Comparison of ENCODE assay signal across 9 mouse cellular contexts in genomic region chr11:60250971-60251643, GRCm38 (mm10). TPM values are rescaled to one million over a fixed set of nuclear protein-coding genes. Genes with fewer than 3 reads are reported as not detected.
A peak's percentile ranks its signal among the peaks of the same experiment; 100 is the strongest.
DNase-seq lines count a peak whose midpoint lies in the region; ATAC-seq lines count a peak whose summit lies in the region.
"Had no signal": no experiment of that assay in that cellular context is flagged by ENCODE, and none has a peak within 500 bp of the region (broad histone marks: within the 10 kb centered on the region; RNA-seq: fewer than 3 reads in every experiment).

No protein-coding gene starts in this region.

- no peak overlapping the region for H3K4me2 ChIP-seq in embryonic facial prominence, embryonic 14.5 days (ENCODE audit: low read depth, low read length)
- H3K4me2 ChIP-seq: heart, embryonic 15.5 days had no signal

- H3K27me3 ChIP-seq in embryonic facial prominence, embryonic 14.5 days (replicated peaks; ENCODE audit: control insufficient read depth, insufficient read depth, low read length), result no peaks in the 10 kb centered on the region
- H3K27me3 ChIP-seq: heart, embryonic 15.5 days had no signal

- H3K9me3 ChIP-seq in embryonic facial prominence, embryonic 14.5 days (ENCODE audit: control insufficient read depth, low read length), result no peaks in the 10 kb centered on the region
- H3K9me3 ChIP-seq: heart, embryonic 15.5 days had no signal

- H3K9ac ChIP-seq in embryonic facial prominence, embryonic 14.5 days (ENCODE audit: low read depth, low read length), result no peak overlapping the region
- H3K9ac ChIP-seq: heart, embryonic 15.5 days had no signal

- H3K27ac ChIP-seq in embryonic facial prominence, embryonic 14.5 days (replicated peaks; ENCODE audit: low read depth, low read length), result no peak overlapping the region
- H3K27ac ChIP-seq: heart, embryonic 15.5 days had no signal

- 59% methylated on average over 6 of the region's 6 CpGs for WGBS in embryonic facial prominence, embryonic 14.5 days

- H3K36me3 ChIP-seq in embryonic facial prominence, embryonic 14.5 days (ENCODE audit: control insufficient read depth, insufficient read depth, low read length), result peaks cover 28% of the 10 kb centered on the region

- peak; percentile 69 for DNase-seq in CD4-positive, CD25-positive, alpha-beta regulatory T cell, adult 2 months (ENCODE audit: low read depth, low spot score)
- peak; percentile 58 for DNase-seq in urinary bladder, postnatal 14 days (ENCODE audit: low spot score)
- DNase-seq in urinary bladder, postnatal 4 days (ENCODE audit: low spot score in 2 of 2), result no peak
- peak; percentile 58 for DNase-seq in embryonic facial prominence, embryonic 14.5 days (ENCODE audit: low spot score)
- DNase-seq in kidney, adult 9 months, result peak; percentile 69
- peak; percentile 83 for DNase-seq in lung, postnatal 10 days
- DNase-seq in thymus, adult 18-20 months, result peak; percentile 48 to 70

- no peak overlapping the region for H3K4me3 ChIP-seq in embryonic facial prominence, embryonic 14.5 days (ENCODE audit: low read depth, low read length)
- H3K4me3 ChIP-seq: heart, embryonic 15.5 days had no signal

- no peak for ATAC-seq in CD4-positive, CD25-positive, alpha-beta regulatory T cell, adult 4 months
- no peak for ATAC-seq in embryonic facial prominence, embryonic 14.5 days (ENCODE audit: low read depth)

- peaks cover 7% of the 10 kb centered on the region for H3K4me1 ChIP-seq in embryonic facial prominence, embryonic 14.5 days (ENCODE audit: control insufficient read depth, insufficient read depth, low read length)

RNA-seq across cellular contexts. Expression of gene Srebf1, which starts 28.7 kb away (rescaled TPM):
- 10 to 100 TPM; 20.7 to 28.6 TPM for polyA plus RNA-seq in CD4-positive, CD25-positive, alpha-beta regulatory T cell, adult 4 months (2017; shearing (Covaris generic))
- polyA plus RNA-seq in embryonic facial prominence, embryonic 14.5 days (2014; fragmentation: Nextera tagmentation; extraction: Ambion mirVana), result 58.3 and 67.6 TPM in 2 replicates

Comparison
In these comparisons a context has a peak if more than half of its experiments do, and no peak if none do; other contexts are left out.
1. DNase-seq: peak in CD4-positive, CD25-positive, alpha-beta regulatory T cell, adult 2 months (single experiment), urinary bladder, postnatal 14 days (single experiment), embryonic facial prominence, embryonic 14.5 days (single experiment), kidney, adult 9 months (single experiment), lung, postnatal 10 days (single experiment) and thymus, adult 18-20 months (2 of 2); none in urinary bladder, postnatal 4 days (0 of 2).